Mouse (Mus musculus) liver, adult 2 months (tissue): ENCODE measurements around the gene Gm10959.

Experiments used
- CTCF ChIP-seq: fragments of 200-500 bp; IDR thresholded peaks from 2 replicates; pipeline ENCODE4 v1.5.1; 2011; ENCODE audit warnings: low read depth, low read length, control low read depth
- POLR2A ChIP-seq: fragments of 200-500 bp; IDR thresholded peaks from 2 replicates; pipeline ENCODE4 v1.6.1; 2011; ENCODE audit warnings: low read length, control low read depth; ENCODE audit not compliant: insufficient read depth; ENCODE audit errors: extremely low read depth

DNA sequence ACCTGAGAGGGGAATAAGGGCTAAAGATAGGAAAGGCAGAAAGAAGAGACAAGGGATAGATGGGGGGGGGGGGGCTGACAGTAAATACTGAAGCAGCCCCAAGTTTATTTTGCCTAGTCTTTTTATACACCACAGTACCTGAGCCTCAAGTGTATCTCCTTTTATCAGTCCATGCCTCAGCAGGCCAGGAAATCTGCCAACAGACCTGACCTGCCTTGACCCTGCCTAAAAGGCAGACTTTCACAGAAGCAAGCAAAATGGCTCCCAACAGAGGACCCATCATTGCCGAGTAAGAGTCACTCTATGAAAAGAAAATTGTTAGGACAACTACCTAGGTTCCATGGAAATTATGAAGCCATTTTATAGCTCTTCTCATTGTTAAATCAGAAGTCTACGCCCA, 11.3 kb downstream of the Gm10959 start:
- TF ChIP-seq CTCF (no peak), POLR2A (no peak)
